Mouse (Mus musculus): ENCODE measurements at regions not wholly inside any gene's neighbourhood (a gene's known extent, or its start where the extent isn't known, plus 50 kb on each side); places are given as distances from the start of the nearest gene placed in this dataset.

- H3K4me1 ChIP-seq (ENCODE audit: control insufficient read depth, insufficient read depth, low read length) = no peaks in the 10 kb centered on the region; the same call in 1 of the 2 replicates
- H3K4me3 ChIP-seq = no peak overlapping the region
- no peaks in the 10 kb centered on the region for H3K27me3 ChIP-seq (ENCODE audit: control insufficient read depth, insufficient read depth, low read length)
- H3K79me2 ChIP-seq (replicated peaks; ENCODE audit: control insufficient read depth, insufficient read depth, low read length) = no peaks in the 10 kb centered on the region
- no peak for DNase-seq
- H3K27ac ChIP-seq = no peak overlapping the region
- WGBS = 95% methylated on average over 6 of the region's 6 CpGs
- intact Hi-C loops (cut with DNase I) = loop anchor here (5.0 kb wide), 2 partner anchors 110 to 180 kb away; no protein-coding TSS in a partner anchor
- H3K9ac ChIP-seq (ENCODE audit: low read depth, low read length) = no peak overlapping the region
- no peak for TF ChIP-seq CTCF (IDR thresholded peaks at IDR 0.05)
- TF ChIP-seq EP300 (IDR thresholded peaks at IDR 0.05; ENCODE audit: insufficient read depth, low read depth, low read length) = no peak
- TF ChIP-seq POLR2A (IDR thresholded peaks at IDR 0.05; ENCODE audit: insufficient read depth, low read depth, low read length) = no peak
- H3K36me3 ChIP-seq (ENCODE audit: control insufficient read depth, insufficient read depth, low read length) = no peaks in the 10 kb centered on the region
These were observed 136.5 kb upstream of the Serpine2 start for GRCm38 (mm10) chr1:79997456-79997855.

DNA sequence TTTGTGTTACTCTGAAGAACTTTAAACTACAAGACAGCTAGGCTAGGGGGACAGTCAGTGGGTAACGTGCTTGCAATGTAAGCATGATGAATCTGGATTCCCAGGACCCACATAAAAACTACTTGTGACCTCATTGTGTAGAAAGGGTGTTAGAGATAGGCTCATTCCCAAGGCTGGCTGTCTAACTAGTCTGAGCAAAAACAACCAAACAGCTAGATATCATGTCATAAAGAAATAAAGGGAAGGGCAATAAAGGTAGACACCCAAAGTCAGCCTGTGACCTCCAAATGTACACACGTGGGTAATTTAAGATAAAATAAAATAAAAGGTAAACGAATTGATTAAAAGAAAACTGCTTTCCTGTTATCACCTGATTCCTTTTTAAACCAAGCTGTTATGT lies 123.7 kb upstream of the Serpine2 start:
- Histone ChIP-seq H3K79me2 (replicated peaks; ENCODE audit: control insufficient read depth, insufficient read depth, low read length) (no peaks in the 10 kb centered on the region), H3K9ac (ENCODE audit: low read depth, low read length) (no peak overlapping the region), H3K36me3 (ENCODE audit: control insufficient read depth, insufficient read depth, low read length) (no peaks in the 10 kb centered on the region), H3K27me3 (ENCODE audit: control insufficient read depth, insufficient read depth, low read length) (no peaks in the 10 kb centered on the region), H3K4me3 (no peak overlapping the region), H3K27ac (no peak overlapping the region), H3K4me1 (ENCODE audit: control insufficient read depth, insufficient read depth, low read length) (no peaks in the 10 kb centered on the region)
- TF ChIP-seq EP300 (IDR thresholded peaks at IDR 0.05; ENCODE audit: insufficient read depth, low read depth, low read length) = no peak
- TF ChIP-seq POLR2A (IDR thresholded peaks at IDR 0.05; ENCODE audit: insufficient read depth, low read depth, low read length) = no peak
- TF ChIP-seq CTCF (IDR thresholded peaks at IDR 0.05) = no peak
- DNase-seq = no peak
- 69% methylated on average over 3 of the region's 3 CpGs for WGBS
- intact Hi-C loops (cut with DNase I) = no loop called here

DNA sequence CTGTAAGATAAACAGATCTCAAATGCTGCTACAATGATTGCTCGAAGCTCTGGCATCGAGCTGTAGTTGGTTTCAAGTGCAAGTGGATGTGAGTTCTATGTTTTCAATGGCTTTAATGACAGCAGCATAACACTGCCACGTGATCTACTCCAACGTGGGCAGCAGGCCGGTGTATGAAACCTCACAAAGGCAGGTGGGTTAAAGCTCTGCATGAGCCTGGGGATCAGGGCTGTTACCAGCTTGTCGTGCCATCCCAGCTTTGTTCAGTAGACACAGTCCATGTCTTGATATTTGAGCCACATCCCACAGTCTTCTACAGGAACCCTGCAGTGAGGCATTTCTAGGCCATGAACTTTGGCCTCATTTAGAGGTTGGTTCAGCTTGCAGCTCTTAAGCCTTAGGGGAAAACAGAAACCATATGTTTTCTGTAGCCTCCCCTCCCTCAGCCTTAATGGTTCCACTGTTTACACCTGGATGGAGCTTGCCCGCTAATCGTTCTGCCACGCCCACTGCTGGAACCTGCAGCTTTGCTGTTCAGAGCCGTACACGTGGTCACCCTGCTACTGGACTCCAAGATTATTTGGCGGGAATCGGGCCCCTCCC lies 121.8 kb upstream of the Serpine2 start:
- Histone ChIP-seq H3K4me1 (ENCODE audit: control insufficient read depth, insufficient read depth, low read length) (no peaks in the 10 kb centered on the region), H3K36me3 (ENCODE audit: control insufficient read depth, insufficient read depth, low read length) (no peaks in the 10 kb centered on the region), H3K27me3 (ENCODE audit: control insufficient read depth, insufficient read depth, low read length) (no peaks in the 10 kb centered on the region), H3K4me3 (no peak overlapping the region), H3K9ac (ENCODE audit: low read depth, low read length) (no peak overlapping the region), H3K27ac (no peak overlapping the region), H3K79me2 (replicated peaks; ENCODE audit: control insufficient read depth, insufficient read depth, low read length) (no peaks in the 10 kb centered on the region)
- WGBS = 79% methylated on average over 13 of the region's 13 CpGs
- no peak for DNase-seq
- intact Hi-C loops (cut with DNase I) = no loop called here
- TF ChIP-seq POLR2A (IDR thresholded peaks at IDR 0.05; ENCODE audit: insufficient read depth, low read depth, low read length) (no peak), CTCF (IDR thresholded peaks at IDR 0.05) (no peak), EP300 (IDR thresholded peaks at IDR 0.05; ENCODE audit: insufficient read depth, low read depth, low read length) (no peak)

DNA sequence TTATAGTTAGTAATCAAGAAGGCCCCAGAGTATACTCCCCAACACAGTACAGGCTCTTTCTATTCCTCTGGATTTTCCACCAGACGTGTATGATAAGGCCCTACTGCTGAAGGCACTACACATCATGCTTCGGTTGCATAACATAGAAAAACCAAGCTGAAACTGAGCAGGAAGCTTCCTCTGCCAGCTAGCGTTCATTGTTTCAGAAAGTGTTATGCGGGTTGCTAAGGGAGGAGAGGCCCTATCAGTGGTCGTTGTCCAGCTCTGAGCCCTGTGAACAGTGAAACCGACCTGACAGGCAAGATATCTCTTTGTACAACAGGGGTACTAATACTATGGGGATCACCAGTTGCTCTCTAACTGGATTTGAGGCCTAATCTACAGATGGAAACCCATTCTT lies 118.9 kb upstream of the Serpine2 start:
- no peaks in the 10 kb centered on the region for H3K36me3 ChIP-seq (ENCODE audit: control insufficient read depth, insufficient read depth, low read length)
- intact Hi-C loops (cut with DNase I) = no loop called here
- no peaks in the 10 kb centered on the region for H3K79me2 ChIP-seq (replicated peaks; ENCODE audit: control insufficient read depth, insufficient read depth, low read length)

DNA sequence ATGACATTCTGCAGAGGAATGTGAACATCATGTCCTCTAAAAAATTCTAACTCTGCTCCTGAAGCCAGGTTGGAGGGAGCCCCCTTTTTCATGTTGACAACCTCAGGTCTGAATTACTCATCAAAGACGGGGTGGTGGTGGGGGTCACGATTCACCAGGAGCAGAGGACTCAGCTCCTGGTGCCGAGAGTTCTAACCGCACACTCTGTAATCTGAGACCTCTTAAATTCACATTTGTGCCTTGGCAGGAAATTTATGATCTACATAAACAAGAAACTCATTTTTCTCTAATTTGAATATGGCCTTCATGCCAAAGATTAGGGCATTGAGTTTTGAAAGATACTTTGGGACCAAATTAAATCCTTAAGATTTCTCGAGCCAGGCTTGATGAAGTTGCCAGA lies 117.2 kb upstream of the Serpine2 start:
- H3K9ac ChIP-seq (ENCODE audit: low read depth, low read length) = no peak overlapping the region
- H3K4me1 ChIP-seq (ENCODE audit: control insufficient read depth, insufficient read depth, low read length) = no peaks in the 10 kb centered on the region
- TF ChIP-seq POLR2A (IDR thresholded peaks at IDR 0.05; ENCODE audit: insufficient read depth, low read depth, low read length) (no peak), EP300 (IDR thresholded peaks at IDR 0.05; ENCODE audit: insufficient read depth, low read depth, low read length) (no peak), CTCF (IDR thresholded peaks at IDR 0.05) (no peak)
- intact Hi-C loops (cut with DNase I) = no loop called here
- no peaks in the 10 kb centered on the region for H3K36me3 ChIP-seq (ENCODE audit: control insufficient read depth, insufficient read depth, low read length)
- no peaks in the 10 kb centered on the region for H3K79me2 ChIP-seq (replicated peaks; ENCODE audit: control insufficient read depth, insufficient read depth, low read length)
- DNase-seq = no peak
- no peak overlapping the region for H3K4me3 ChIP-seq
- no peak overlapping the region for H3K27ac ChIP-seq
- H3K27me3 ChIP-seq (ENCODE audit: control insufficient read depth, insufficient read depth, low read length) = no peaks in the 10 kb centered on the region
- 85% methylated on average over 5 of the region's 5 CpGs for WGBS

More for the DNA sequence above, 118.9 kb upstream of the Serpine2 start:
- 12% methylated on average over 6 of the region's 6 CpGs for WGBS
- no peak overlapping the region for H3K9ac ChIP-seq (ENCODE audit: low read depth, low read length)
- no peaks in the 10 kb centered on the region for H3K27me3 ChIP-seq (ENCODE audit: control insufficient read depth, insufficient read depth, low read length)
- no peak overlapping the region for H3K27ac ChIP-seq
- H3K4me1 ChIP-seq (ENCODE audit: control insufficient read depth, insufficient read depth, low read length) = no peaks in the 10 kb centered on the region
- TF ChIP-seq EP300 (IDR thresholded peaks at IDR 0.05; ENCODE audit: insufficient read depth, low read depth, low read length) (no peak), POLR2A (IDR thresholded peaks at IDR 0.05; ENCODE audit: insufficient read depth, low read depth, low read length) (no peak), CTCF (IDR thresholded peaks at IDR 0.05) (no peak)
- no peak overlapping the region for H3K4me3 ChIP-seq
- no peak for DNase-seq

DNA sequence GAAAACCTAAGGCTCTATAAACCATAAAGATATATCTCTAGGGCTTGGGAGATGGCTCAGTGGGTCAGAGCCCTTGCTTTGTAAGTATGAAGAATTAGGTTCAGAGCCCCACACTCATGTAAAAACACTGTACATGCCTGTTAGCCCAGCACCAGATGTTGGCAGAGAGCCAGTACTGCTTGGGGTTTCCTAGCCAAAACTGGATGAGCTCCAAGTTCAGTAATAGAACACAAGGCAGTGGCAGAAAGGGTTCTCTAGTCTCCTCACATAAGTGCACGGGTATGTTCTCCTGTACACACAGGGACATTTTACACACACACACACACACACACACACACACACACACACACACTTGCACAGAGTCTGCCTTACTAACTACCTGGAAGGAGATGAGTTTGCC lies 95.1 kb upstream of the Serpine2 start:
- Histone ChIP-seq H3K4me1 (ENCODE audit: control insufficient read depth, insufficient read depth, low read length) (no peaks in the 10 kb centered on the region), H3K79me2 (replicated peaks; ENCODE audit: control insufficient read depth, insufficient read depth, low read length) (no peaks in the 10 kb centered on the region), H3K27ac (no peak overlapping the region), H3K9ac (ENCODE audit: low read depth, low read length) (no peak overlapping the region), H3K4me3 (no peak overlapping the region), H3K36me3 (ENCODE audit: control insufficient read depth, insufficient read depth, low read length) (no peaks in the 10 kb centered on the region), H3K27me3 (ENCODE audit: control insufficient read depth, insufficient read depth, low read length) (no peaks in the 10 kb centered on the region)
- no peak for TF ChIP-seq POLR2A (IDR thresholded peaks at IDR 0.05; ENCODE audit: insufficient read depth, low read depth, low read length)
- no peak for TF ChIP-seq EP300 (IDR thresholded peaks at IDR 0.05; ENCODE audit: insufficient read depth, low read depth, low read length)
- TF ChIP-seq CTCF (IDR thresholded peaks at IDR 0.05) = no peak
- peak in 1 of 2 experiments; percentile 20 for DNase-seq
- intact Hi-C loops (cut with DNase I) = no loop called here
- 0% methylated on average over 1 of the region's 1 CpGs for WGBS

Data from heart, adult 2 months (tissue).